Mouse (Mus musculus) ES-Bruce4 (cell line): Measurements from ENCODE around the gene Ccdc36. TPM values are rescaled to one million over a fixed set of nuclear protein-coding genes. Genes with fewer than 3 reads are reported as not detected.

Experiments
- H3K27ac ChIP-seq: 2 replicates; pipeline ENCODE4 v1.5.1; 2012; ENCODE audit warnings: low read length, inconsistent platforms; ENCODE audit not compliant: insufficient read depth
- H3K27me3 ChIP-seq: 2 replicates; pipeline ENCODE4 v1.6.1; 2012; ENCODE audit warnings: mild to moderate bottlenecking, low read length, inconsistent platforms; ENCODE audit not compliant: control insufficient read depth, poor library complexity, insufficient read depth, severe bottlenecking
- H3K36me3 ChIP-seq: 2 replicates; pipeline ENCODE4 v1.6.1; 2012; ENCODE audit warnings: inconsistent platforms, mild to moderate bottlenecking, low read length, moderate library complexity; ENCODE audit not compliant: control insufficient read depth, poor library complexity, insufficient read depth, severe bottlenecking
- H3K4me1 ChIP-seq: one replicate; pipeline ENCODE4 v1.8.1; 2011; ENCODE audit warnings: low read length; ENCODE audit not compliant: control insufficient read depth, insufficient read depth
- H3K4me3 ChIP-seq: 2 replicates; pipeline ENCODE4 v1.5.1; 2011; ENCODE audit warnings: low read depth, mild to moderate bottlenecking, low read length
- H3K9ac ChIP-seq: 2 replicates; pipeline ENCODE4 v1.6.1; 2012; ENCODE audit warnings: low read depth, mild to moderate bottlenecking, inconsistent platforms; ENCODE audit not compliant: poor library complexity, severe bottlenecking
- H3K9me3 ChIP-seq: replicated peaks from 2 replicates; pipeline ENCODE4 v1.6.1; 2012; ENCODE audit warnings: mild to moderate bottlenecking, low read length, inconsistent platforms; ENCODE audit not compliant: control insufficient read depth, poor library complexity, insufficient read depth, severe bottlenecking
- CTCF ChIP-seq: IDR thresholded peaks from one replicate; pipeline ENCODE4 v1.8.1; 2011; ENCODE audit warnings: low read depth, low read length
- EP300 ChIP-seq: IDR thresholded peaks from 2 replicates; pipeline ENCODE4 v1.6.1; 2011; ENCODE audit warnings: low read depth, low read length; ENCODE audit not compliant: insufficient read depth
- POLR2A ChIP-seq: IDR thresholded peaks from one replicate; pipeline ENCODE4 v1.8.1; 2011; ENCODE audit warnings: low read length; ENCODE audit not compliant: insufficient read depth
- polyA plus RNA-seq: library from polyadenylated mRNA; stranded (reverse); fragments of >200 nt; gene quantifications from 2 replicates; pipeline ENCODE4 v1.2.4, GENCODE M21; 2011; ENCODE audit warnings: low read depth; ENCODE audit not compliant: missing spikeins, insufficient read depth, insufficient read length

Ccdc36 gene
- polyA plus RNA-seq, result 0.96 and 1.2 TPM in 2 replicates

- no peaks in the 10 kb centered on the region for H3K36me3 ChIP-seq
- H3K9ac ChIP-seq, result no peak within 1 kb of the TSS
- H3K4me3 ChIP-seq, result no peak within 1 kb of the TSS
- no peak within 1 kb of the TSS for H3K27ac ChIP-seq
- TF ChIP-seq EP300, result no peak
- no peak for TF ChIP-seq POLR2A
- TF ChIP-seq CTCF, result no peak
- peaks cover 3% of the 10 kb centered on the region for H3K27me3 ChIP-seq
- no peaks in the 10 kb centered on the region for H3K9me3 ChIP-seq
- H3K4me1 ChIP-seq, result no peaks in the 10 kb centered on the region
Observed at GRCm38 (mm10) chr9:108428384-108428783, at the start of gene Ccdc36. Ccdc36 (minus strand) TSS chr9:108428484.

- no peak overlapping the region for H3K4me3 ChIP-seq
- no peak for TF ChIP-seq EP300
- TF ChIP-seq CTCF, result peak; percentile 29
- no peak for TF ChIP-seq POLR2A
- H3K9me3 ChIP-seq, result no peaks in the 10 kb centered on the region
- no peaks in the 10 kb centered on the region for H3K36me3 ChIP-seq
- H3K9ac ChIP-seq, result no peak overlapping the region
- no peak overlapping the region for H3K27ac ChIP-seq
- no peaks in the 10 kb centered on the region for H3K27me3 ChIP-seq
- H3K4me1 ChIP-seq, result peaks cover 3% of the 10 kb centered on the region
Observed at GRCm38 (mm10) chr9:108474528-108474927, 46.2 kb upstream of the Ccdc36 start.

- no peaks in the 10 kb centered on the region for H3K9me3 ChIP-seq
- H3K4me3 ChIP-seq, result no peak overlapping the region
- no peaks in the 10 kb centered on the region for H3K36me3 ChIP-seq
- TF ChIP-seq POLR2A, result no peak
- TF ChIP-seq CTCF, result no peak
- TF ChIP-seq EP300, result no peak
- no peaks in the 10 kb centered on the region for H3K27me3 ChIP-seq
- H3K9ac ChIP-seq, result no peak overlapping the region
- peaks cover 2% of the 10 kb centered on the region for H3K4me1 ChIP-seq
- no peak overlapping the region; the same call in 1 of the 2 replicates for H3K27ac ChIP-seq
Observed at GRCm38 (mm10) chr9:108469845-108470244, 41.6 kb upstream of the Ccdc36 start.

GRCm38 (mm10) chr9:108469430-108469829, 41.1 kb upstream of the Ccdc36 start:
- H3K36me3 ChIP-seq, result no peaks in the 10 kb centered on the region
- peaks cover 2% of the 10 kb centered on the region for H3K4me1 ChIP-seq
- no peaks in the 10 kb centered on the region for H3K27me3 ChIP-seq

GRCm38 (mm10) chr9:108466219-108466618, 37.9 kb upstream of the Ccdc36 start:
- no peak overlapping the region for H3K27ac ChIP-seq
- no peaks in the 10 kb centered on the region for H3K27me3 ChIP-seq
- no peak overlapping the region for H3K4me3 ChIP-seq
- peaks cover 13% of the 10 kb centered on the region for H3K36me3 ChIP-seq
- no peaks in the 10 kb centered on the region for H3K9me3 ChIP-seq
- H3K4me1 ChIP-seq, result peaks cover 4% of the 10 kb centered on the region
- no peak overlapping the region for H3K9ac ChIP-seq
- TF ChIP-seq CTCF (no peak), POLR2A (no peak), EP300 (no peak)

More at GRCm38 (mm10) chr9:108469430-108469829, 41.1 kb upstream of the Ccdc36 start:
- no peak overlapping the region for H3K4me3 ChIP-seq
- TF ChIP-seq POLR2A (no peak), CTCF (no peak)
- no peaks in the 10 kb centered on the region for H3K9me3 ChIP-seq
- H3K27ac ChIP-seq, result no peak overlapping the region
- H3K9ac ChIP-seq, result no peak overlapping the region

DNA sequence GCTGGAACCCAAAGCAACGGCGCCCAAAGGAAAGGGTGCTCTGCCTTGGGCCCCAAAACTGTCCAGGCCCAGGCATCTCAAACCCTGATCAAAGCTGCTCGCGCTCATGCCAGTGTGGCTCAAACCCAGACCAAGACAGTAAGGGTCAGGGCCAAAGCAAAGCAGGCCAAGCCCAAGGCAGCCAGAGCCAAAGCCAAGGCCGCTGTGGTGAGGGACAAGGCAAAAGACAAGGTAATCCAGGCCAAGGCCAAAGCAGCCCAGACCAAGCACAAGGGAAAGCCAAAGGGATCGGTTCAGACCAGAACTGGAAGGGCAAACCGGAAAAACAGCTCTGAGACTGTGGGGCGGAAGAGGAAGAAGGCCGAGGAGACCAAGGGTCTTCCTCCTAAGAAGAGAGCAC, 35.4 kb upstream of the Ccdc36 start:
- no peak overlapping the region for H3K27ac ChIP-seq
- no peak overlapping the region for H3K9ac ChIP-seq
- H3K36me3 ChIP-seq, result peaks cover 13% of the 10 kb centered on the region

More for the DNA sequence above, 35.4 kb upstream of the Ccdc36 start:
- no peaks in the 10 kb centered on the region for H3K9me3 ChIP-seq
- H3K4me1 ChIP-seq, result peaks cover 2% of the 10 kb centered on the region
- no peak overlapping the region for H3K4me3 ChIP-seq
- TF ChIP-seq EP300 (no peak), CTCF (no peak)
- H3K27me3 ChIP-seq, result no peaks in the 10 kb centered on the region
